Mouse (Mus musculus): ENCODE data around the gene Plce1.

Plce1 gene

GRCm38 (mm10) chr19:38721808-38722207, 240.9 kb downstream of the Plce1 start:
- no peak for DNase-seq (ENCODE audit: low spot score in 2 of 2)

GRCm38 (mm10) chr19:38722982-38723381, 242.1 kb downstream of the Plce1 start:
- no peak for DNase-seq (ENCODE audit: low spot score in 2 of 2)

GRCm38 (mm10) chr19:38723969-38724368, 243.1 kb downstream of the Plce1 start:
- no peak for DNase-seq (ENCODE audit: low spot score in 2 of 2)

GRCm38 (mm10) chr19:38728842-38729241, 247.9 kb downstream of the Plce1 start:
- no peak for DNase-seq (ENCODE audit: low spot score in 2 of 2)

GRCm38 (mm10) chr19:38729264-38729663, 248.4 kb downstream of the Plce1 start:
- DNase-seq (ENCODE audit: low spot score in 2 of 2) = no peak

- no peak for DNase-seq (ENCODE audit: low spot score in 2 of 2)
Measured at GRCm38 (mm10) chr19:38744546-38744945, 263.6 kb downstream of the Plce1 start.

- DNase-seq (ENCODE audit: low spot score in 2 of 2) = no peak
Measured at GRCm38 (mm10) chr19:38745810-38746491, 265.0 kb downstream of the Plce1 start.

GRCm38 (mm10) chr19:38746492-38747014, 265.6 kb downstream of the Plce1 start:
- no peak for DNase-seq (ENCODE audit: low spot score in 2 of 2)

- DNase-seq (ENCODE audit: low spot score in 2 of 2) = no peak
Measured at GRCm38 (mm10) chr19:38750192-38750591, 269.3 kb downstream of the Plce1 start.

- DNase-seq (ENCODE audit: low spot score in 2 of 2) = no peak
Measured at GRCm38 (mm10) chr19:38757161-38757560, 276.3 kb downstream of the Plce1 start.

GRCm38 (mm10) chr19:38758056-38758455, 277.1 kb downstream of the Plce1 start:
- no peak for DNase-seq (ENCODE audit: low spot score in 2 of 2)

GRCm38 (mm10) chr19:38758685-38759472, 278.0 kb downstream of the Plce1 start:
- no peak for DNase-seq (ENCODE audit: low spot score in 2 of 2)

GRCm38 (mm10) chr19:38760441-38760840, 279.5 kb downstream of the Plce1 start:
- no peak for DNase-seq (ENCODE audit: low spot score in 2 of 2)

- DNase-seq (ENCODE audit: low spot score in 2 of 2) = no peak
Measured at GRCm38 (mm10) chr19:38766306-38766705, 285.4 kb downstream of the Plce1 start.

- DNase-seq (ENCODE audit: low spot score in 2 of 2) = peak in 1 of 2 experiments; percentile 15
Measured at GRCm38 (mm10) chr19:38775548-38775947, 294.6 kb downstream of the Plce1 start.

- DNase-seq (ENCODE audit: low spot score in 2 of 2) = peak in 1 of 2 experiments; percentile 18
Measured at GRCm38 (mm10) chr19:38778805-38779204, 297.9 kb downstream of the Plce1 start.

- DNase-seq (ENCODE audit: low spot score in 2 of 2) = no peak
Measured at GRCm38 (mm10) chr19:38783542-38783941, 302.6 kb downstream of the Plce1 start.

- DNase-seq (ENCODE audit: low spot score in 2 of 2) = no peak
Measured at GRCm38 (mm10) chr19:38787756-38788155, 306.8 kb downstream of the Plce1 start.

GRCm38 (mm10) chr19:38793563-38794045, 312.7 kb downstream of the Plce1 start:
- DNase-seq (ENCODE audit: low spot score in 2 of 2) = no peak

GRCm38 (mm10) chr19:38796546-38796945, 315.6 kb downstream of the Plce1 start:
- DNase-seq (ENCODE audit: low spot score in 2 of 2) = no peak

GRCm38 (mm10) chr19:38798291-38798690, 317.4 kb downstream of the Plce1 start:
- DNase-seq (ENCODE audit: low spot score in 2 of 2) = no peak

- no peak for DNase-seq (ENCODE audit: low spot score in 2 of 2)
Measured at GRCm38 (mm10) chr19:38798801-38799200, 317.9 kb downstream of the Plce1 start.

- no peak for DNase-seq (ENCODE audit: low spot score in 2 of 2)
Measured at GRCm38 (mm10) chr19:38818191-38818590, 337.3 kb downstream of the Plce1 start.

All from urinary bladder, adult 18-20 months (tissue).